Mouse (Mus musculus): ENCODE results near the gene Rrp1.

GRCm38 (mm10) chr10:78447396-78447795 lies 34.6 kb upstream of the Rrp1 start:
- TF ChIP-seq POLR2A (IDR thresholded peaks at IDR 0.05; ENCODE audit: borderline replicate concordance, low read depth, low read length), result no peak
- no peak for TF ChIP-seq CTCF (IDR thresholded peaks at IDR 0.05; ENCODE audit: low read depth, low read length)
